Mouse (Mus musculus): ENCODE results near the gene Mfrp.

DNA sequence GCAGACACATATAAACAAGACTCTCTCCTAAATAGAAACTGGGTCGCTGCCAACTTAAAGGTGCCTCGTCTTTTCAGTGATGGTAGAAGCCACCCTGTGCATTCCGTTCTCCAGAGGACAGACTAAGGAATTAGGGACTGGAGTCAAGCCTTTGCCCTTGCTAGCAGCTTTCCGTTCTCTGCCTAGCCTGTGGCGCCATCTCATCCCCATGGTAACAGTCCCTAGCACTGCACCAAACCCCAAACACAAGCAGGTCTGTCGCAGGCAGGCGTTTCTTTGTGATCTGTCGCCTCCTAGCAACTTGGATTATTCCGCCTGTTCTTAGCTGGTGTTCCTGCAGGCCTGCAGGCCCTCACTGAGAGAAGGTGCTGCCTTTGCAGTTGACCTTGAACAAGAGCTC is 5.0 kb upstream of the Mfrp start:
- TF ChIP-seq CTCF (IDR thresholded peaks at IDR 0.05; ENCODE audit: borderline replicate concordance, insufficient read depth, low read length) (no peak), POLR2A (IDR thresholded peaks at IDR 0.05; ENCODE audit: low read depth, low read length) (no peak)

All from embryonic fibroblast, embryonic 13.5 days (primary cell).